Mouse (Mus musculus): ENCODE measurements around the gene Olfr462.
"Not testable (repeated sequence)": the region's sequence is repeated elsewhere in the genome, so short reads cannot be mapped to it uniquely, and the experiment has no call there.

The Olfr462 gene

DNA sequence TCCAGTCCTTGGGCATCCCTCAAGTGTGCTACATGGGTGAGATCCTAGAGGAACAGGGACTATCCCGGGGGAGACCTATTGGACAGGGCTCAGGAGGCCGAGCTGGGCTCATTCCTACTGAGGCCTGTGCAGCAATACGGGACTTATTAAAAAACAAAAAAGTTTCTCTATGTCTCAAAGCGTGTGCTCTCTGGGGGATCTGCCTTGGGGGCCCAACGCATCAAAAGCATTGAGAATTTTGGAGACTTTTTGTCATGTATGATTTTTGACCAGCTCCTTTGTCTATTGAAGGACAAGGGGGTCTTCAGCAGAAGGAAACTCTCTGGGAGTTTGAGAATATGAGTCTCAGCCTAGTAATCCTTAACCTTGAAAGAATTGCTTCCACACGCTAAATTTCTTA, at the start of gene Olfr462:
Olfr462 (minus strand) TSS at position 101 of the 400 bp plus-strand sequence.
- DNase-seq = no peak

DNA sequence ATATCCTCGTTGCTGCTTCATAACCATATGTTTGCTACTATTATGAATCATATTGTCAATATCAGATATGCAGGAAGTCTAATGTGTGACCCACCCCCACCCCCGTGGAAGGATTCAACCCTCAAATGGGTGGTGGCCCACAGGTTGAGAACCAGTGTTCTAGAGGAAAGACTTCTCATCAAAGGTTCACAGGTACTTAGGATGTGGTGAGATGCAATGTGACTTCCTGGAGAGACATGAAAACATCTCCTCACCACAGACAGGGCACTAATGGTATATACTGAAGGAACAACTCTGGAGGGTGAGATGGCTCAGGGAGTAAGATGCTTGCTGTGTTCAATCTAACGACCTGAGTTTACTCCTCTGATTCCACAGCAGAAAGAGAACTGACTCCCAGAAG, 43.4 kb upstream of the Olfr462 start:
- no peak for DNase-seq

DNA sequence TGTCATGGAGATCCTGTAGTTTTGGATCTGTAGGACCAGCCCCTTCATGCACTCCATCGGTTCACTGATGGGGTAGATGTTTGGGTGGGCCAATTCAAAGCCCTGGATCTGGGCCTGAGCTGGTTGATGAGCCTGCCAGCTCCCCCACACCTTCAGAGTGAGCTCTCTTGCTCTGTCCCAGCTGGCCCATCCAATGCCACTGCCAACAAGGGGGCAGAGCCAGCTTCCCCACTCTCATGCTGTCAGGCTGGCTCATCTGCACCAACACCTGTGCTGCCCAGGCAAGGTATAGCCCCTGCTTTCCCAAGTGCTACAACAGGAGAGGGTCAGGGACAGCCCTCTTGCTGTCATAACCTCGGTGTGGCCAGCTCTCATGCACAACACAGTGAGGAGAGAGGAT, 41.7 kb upstream of the Olfr462 start:
- DNase-seq = no peak

DNA sequence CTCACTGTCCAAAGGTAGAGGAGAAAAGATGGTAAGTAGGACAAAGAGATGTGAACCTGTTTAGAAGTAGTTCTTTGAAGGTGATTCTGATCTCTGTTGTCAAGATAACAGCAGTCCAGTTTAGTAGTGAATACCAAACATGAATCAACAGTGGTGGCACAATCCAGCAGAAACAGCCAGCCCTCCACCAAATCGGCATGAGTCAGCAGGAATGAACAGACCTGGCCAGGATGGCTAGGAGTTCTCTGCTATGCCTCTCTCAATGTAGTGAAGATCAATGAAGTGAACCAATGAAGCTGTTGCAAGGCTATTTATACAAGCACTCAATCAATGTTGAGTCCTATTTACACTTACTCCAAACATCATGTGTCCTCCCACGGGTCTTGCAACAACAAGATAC, 38.3 kb upstream of the Olfr462 start:
- no peak for DNase-seq

DNA sequence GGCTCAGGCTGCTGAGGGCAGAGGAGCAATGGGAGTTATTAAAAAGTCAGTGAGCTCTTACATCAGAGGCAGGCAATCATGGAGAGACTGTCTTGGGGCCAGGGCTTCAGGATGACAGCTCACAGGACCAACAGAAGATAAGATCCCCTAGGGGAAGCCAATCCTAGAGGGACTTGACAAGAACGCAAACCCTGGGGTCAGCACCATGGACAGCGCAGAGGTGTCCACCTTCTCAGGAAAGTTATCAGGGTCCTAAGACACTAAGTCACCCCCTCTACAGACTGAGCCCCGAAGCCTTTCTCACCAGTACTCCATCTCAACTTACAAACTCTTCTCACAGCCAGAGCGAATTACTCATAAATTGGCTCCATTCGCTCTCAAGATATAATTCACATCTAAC, 28.9 kb upstream of the Olfr462 start, which contains the start of gene Olfr464:
Olfr464 (minus strand) TSS at position 2 of the 400 bp plus-strand sequence.
- peak in 1 of 2 experiments; percentile 8 for DNase-seq

DNA sequence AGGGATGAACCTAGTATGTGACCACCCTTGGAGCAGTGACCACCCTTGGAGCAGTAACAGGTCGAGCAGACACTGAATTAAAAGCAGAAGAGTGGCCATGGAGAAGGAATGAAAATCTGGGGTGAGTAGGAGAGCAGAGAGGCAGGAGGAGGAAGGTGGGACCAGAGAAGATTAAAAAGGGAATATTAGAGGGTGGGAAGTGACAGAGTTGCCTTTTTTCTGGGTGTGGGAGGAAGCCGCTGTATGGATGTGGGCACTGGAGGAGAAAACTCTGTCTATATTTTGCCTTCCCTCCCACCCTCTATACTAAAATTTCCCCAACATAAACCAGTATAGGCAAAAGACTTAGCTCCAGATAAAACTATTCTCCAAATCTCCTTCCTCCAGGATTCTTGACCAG, 28.2 kb upstream of the Olfr462 start:
- no peak for DNase-seq

DNA sequence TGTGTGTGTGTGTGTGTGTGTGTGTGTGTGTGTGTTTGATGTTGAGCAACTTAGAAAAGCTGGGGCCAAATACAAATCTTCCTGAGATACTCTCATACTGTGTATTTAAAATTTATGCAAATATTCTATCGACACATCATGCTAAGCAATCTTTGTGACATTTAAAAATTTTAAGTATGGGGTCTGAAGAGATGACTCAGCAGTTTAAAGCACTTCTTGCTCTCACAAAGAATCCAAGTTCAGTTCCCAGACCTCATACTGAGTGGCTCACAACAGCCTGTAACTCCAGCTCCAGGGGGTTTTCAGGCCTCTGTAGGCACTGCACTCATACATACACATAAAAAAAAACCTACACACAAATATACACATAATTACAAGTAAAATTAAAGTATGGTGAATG, 23.9 kb upstream of the Olfr462 start:
- no peak for DNase-seq

DNA sequence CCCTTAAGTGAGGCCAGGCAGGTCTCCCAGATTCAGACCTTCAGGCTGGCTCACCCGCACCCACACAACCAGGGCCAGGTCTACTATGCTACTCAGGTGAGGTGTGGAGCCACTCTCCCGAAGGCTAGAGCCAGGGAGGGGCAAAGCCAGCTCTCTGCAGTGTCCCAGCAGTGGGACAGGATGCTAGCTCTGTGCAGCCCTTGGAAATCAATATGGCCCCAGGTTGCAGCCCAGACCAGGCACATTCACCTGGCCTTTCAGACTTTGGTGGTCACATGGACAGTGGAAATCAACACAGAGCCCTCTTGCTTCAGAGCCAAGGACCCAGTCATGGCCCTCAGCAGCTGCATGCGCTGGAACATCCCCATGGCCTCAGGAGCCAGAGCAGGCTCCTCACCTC, 12.3 kb upstream of the Olfr462 start:
- no peak for DNase-seq

DNA sequence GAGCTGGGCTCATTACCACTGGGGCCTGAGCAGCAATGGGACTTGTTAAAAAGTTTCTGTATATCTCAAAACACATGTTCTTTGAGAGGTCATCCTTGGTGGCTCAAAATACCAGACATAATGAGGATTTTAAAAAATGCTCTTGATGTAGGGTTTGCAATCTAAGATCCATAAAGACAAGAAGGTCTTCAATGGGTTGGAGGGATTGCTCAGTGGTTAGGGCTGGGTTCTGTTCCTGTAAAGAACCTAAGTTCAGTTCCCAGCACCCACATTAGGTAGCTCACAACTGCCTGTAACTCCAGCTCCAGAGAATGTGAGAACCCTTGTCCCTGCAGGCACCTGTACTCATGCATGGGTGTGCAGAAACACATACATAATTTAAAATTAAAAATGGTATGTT, 5.2 kb upstream of the Olfr462 start, which contains the start of gene Olfr463:
Olfr463 (minus strand) TSS at position 101 of the 400 bp plus-strand sequence.
- DNase-seq = no peak

DNA sequence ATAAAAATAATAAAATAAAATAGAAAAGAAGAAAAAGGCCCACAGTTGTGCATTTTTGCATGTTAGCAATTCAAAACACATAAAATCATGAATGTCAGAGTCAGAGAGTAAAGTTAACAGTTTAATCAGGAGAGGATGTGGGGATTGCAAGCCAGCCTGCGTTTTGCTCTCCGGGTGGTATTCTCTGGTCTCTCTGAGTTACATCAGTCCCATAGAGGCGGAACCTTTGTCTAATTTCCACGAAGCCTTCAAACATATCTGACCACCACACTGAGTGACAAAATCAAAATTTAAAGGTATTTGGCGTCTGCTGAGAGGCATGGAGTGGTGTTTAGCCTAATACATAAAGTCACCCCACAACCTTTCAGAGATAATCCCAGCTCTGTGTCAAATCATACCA, 7.2 kb downstream of the Olfr462 start:
- no peak for DNase-seq

DNA sequence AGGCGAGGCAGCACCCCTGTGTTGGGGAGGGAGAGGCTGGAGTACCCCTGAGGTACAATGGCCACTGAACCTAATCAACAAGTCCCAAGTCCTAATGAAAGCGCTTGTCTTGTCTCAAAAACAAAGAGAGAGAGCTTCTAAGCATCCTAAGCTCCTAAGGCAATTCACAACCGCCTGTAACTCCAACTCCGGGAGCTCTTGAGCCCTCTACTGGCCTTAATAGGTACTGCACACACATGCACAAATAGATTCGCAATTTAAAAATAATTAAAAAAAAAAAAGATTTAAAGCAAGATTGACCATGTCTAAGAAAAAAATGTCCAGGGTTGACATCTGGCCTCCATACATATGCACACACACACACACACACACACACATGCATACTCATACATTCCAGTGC, 8.6 kb downstream of the Olfr462 start:
- DNase-seq = no peak

DNA sequence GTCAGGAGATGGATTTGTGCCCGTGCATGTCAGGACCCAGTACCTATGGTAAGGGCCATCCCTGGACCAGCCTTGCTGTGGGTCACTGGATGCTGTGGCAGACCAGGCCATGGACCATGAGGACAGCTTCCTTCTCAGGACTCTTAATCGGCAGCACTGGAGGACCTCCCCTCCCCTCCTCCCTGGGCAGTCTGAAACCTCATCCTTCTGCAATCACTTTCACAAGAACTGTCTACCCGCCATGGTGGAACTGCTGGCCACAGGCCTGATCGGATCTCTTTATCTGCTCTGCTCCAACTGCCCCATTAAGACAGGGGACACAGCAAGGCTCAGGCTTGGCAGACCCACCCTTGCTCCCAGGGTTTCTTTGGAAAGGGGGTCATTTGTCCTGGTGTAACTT, 10.4 kb downstream of the Olfr462 start:
- DNase-seq = no peak

DNA sequence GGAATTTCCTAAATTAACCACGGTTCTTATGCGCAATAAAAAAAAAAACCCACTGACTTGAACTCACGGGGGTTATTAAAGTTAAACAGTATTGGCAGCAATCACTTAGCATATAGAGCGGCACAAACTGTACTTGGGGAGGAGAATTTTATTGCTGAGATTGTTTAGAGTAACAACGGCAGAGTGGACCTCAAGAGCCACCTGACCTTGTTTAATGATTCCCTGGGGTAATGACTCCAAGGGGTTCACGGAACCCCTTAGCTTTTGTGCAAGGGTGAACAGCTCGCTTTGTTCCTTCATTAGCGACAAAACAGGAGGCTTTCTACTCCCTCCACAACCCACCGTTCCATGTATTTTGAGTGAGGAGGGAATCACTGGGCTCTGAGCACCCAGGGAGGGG, 12.2 kb downstream of the Olfr462 start:
- no peak for DNase-seq

DNA sequence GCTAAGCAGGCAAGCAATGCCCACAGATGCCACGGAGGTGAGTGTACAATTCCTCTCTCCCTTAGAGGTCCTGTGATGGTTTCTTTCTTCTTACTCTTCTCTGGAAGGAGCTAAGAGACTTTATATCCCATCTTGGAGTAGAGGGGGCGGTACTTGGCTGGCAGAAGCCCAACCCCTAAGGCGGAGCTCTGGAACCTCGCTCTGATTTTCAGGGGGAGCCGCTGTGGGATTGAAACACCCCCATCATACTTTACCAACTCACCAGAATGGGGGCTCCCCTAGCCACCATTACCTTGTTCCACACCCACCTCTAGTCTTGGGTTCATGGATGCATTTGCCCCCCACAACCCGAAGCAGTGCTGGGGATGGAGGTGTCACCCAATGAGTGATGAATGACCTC, 16.6 kb downstream of the Olfr462 start, which contains the start of gene Epx:
Epx (minus strand) TSS at position 101 of the 400 bp plus-strand sequence.
- no peak for DNase-seq

DNA sequence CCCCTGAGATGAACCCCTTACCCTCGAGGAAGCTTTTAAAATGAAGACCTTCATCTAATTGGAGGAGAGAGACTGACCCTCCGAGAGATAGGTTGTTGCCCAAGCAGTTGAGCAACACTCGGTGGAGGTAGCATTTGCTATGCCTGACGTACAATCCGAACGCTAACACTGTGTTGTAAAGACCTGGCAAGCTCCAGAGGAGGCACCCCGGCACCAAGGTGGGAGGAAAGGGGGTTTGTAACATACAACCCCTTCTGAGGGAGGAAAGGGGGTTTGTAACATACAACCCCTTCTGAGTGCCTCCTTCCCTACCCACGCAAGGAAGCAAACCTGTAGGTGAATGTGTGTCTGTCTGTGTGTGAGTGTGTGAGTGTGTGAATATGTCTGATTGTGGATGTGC, 20.3 kb downstream of the Olfr462 start:
- DNase-seq = no peak

DNA sequence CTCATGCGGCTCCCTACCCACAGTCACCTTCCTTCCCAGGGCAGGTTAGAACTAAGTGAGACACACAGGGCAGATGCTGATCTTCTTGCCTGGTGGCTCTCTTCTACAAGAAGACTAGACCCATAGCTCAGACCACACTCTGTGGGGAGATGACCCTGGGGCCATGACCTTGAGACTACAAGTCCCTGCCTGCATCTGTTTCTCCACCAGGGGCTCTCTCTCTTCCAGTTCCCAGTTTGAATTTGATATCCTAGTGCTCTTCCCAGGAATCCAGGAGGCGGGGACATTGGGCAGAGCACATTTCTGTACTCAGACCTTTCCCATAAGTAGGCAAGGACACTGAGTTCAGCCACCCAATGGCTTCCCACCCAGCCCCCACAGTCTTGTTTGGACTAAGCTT, 22.0 kb downstream of the Olfr462 start:
- DNase-seq = no peak

DNA sequence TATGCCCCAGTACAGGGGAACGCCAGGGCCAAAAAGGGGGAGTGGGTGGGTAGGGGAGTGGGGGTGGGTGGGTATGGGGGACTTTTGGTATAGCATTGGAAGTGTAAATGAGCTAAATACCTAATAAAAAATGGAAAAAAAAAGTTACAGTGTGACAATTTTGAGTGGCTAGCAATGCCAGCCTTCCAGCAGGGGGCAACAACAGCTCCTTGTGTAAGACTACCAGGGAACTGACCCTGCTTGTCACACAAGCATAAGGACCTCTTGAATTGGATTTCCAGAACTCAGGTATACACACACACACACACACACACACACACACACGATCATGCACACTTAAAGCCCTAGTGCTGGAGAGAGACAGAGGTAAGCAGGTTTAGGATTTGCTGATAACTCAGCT, 25.2 kb downstream of the Olfr462 start:
- not testable (repeated sequence) for DNase-seq

DNA sequence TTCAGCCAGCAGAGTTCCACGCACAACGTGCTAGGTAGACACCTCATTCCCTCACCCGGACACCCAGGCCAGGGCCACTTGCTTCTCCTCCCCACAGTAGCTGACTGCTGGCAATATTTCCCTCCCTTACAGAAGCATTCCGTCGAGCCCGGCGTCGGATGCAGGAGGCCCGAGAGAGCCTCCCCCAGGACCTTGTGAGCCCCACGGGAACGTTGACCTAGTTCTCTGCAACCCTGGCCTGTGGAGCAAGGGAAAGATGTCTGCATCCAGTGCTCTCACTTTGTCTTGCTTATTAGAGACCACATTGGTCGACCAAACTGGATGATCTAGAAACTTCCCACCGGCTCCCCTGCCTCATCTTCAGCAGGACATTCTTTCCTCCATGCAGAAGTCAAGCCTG, 29.3 kb downstream of the Olfr462 start:
- DNase-seq = no peak

DNA sequence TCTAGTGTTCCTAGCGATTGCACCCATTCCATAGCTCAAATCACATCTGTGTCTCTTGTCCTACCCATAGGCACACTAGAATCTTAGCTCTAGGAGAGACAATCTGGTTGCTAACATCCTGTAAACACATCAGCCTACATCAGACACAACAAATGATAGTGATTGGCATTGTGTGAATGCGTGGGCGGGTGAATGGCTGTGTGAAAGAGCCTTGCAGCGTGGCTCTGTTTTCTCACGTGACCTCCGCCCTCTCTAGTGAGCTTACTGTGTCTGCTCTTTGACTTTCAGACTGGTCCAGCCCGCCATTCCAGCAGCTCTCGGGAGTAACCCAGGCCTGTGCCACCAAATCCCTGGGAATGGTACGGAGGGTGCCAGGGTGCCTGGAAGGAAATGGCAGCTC, 31.6 kb downstream of the Olfr462 start:
- no peak for DNase-seq

DNA sequence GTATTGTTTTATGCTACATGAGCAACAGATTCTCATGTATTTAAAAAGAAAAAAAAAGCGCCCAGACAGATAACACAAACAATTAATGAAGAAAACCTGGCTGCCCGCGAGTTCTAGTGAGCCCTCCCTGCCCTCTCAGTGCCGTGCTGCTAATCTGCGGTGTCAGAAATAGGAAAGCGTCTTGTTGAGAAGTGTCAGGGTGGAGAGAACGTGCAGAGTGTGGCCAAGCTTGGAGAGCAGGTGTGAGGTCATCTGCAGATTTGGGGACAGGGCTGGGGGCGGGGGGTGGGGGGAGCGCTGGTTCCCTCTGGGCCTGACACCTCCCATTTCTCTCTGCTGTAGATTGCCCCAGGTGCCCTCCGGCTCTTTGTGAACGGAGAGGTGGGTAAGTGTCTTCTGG, 32.8 kb downstream of the Olfr462 start:
- DNase-seq = peak in 1 of 2 experiments; percentile 12

DNA sequence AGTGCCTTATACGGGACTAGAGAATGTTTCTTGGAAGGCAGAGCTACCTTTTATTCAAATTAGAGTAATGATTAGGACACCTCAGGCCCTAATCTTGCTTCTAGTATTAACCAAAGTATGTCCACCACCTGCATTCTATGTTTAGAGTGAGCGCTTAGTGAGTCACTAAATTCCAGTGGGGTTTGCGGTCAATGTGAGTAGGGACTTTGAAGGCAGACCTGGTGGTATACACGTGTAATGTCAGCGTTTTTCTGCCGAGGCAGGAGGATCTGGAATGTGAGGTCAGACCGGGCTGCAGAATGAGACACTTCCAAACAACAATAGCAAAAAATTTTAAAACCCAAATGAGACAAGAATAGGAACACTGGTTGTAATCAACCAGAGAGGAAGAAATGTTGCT, 37.5 kb downstream of the Olfr462 start:
- DNase-seq = no peak

DNA sequence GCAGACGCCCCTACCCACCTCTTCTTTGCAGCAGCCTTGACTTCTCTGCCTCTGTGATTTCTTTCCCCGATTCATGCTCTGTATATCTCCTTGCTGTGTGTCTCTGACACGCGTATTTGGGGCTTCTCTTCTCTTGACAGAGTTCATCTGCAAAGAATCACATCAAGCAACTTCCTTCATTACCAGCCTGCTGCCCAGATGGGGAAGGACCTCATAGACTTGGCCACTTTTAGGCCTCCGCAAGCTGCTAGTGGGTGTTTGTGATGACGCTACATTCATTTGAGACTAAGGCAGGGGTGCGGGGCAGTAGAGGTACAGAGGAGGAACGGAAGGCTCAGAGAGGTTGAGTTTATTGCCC, 38.5 kb downstream of the Olfr462 start:
- peak in 1 of 2 experiments; percentile 17 for DNase-seq

DNA sequence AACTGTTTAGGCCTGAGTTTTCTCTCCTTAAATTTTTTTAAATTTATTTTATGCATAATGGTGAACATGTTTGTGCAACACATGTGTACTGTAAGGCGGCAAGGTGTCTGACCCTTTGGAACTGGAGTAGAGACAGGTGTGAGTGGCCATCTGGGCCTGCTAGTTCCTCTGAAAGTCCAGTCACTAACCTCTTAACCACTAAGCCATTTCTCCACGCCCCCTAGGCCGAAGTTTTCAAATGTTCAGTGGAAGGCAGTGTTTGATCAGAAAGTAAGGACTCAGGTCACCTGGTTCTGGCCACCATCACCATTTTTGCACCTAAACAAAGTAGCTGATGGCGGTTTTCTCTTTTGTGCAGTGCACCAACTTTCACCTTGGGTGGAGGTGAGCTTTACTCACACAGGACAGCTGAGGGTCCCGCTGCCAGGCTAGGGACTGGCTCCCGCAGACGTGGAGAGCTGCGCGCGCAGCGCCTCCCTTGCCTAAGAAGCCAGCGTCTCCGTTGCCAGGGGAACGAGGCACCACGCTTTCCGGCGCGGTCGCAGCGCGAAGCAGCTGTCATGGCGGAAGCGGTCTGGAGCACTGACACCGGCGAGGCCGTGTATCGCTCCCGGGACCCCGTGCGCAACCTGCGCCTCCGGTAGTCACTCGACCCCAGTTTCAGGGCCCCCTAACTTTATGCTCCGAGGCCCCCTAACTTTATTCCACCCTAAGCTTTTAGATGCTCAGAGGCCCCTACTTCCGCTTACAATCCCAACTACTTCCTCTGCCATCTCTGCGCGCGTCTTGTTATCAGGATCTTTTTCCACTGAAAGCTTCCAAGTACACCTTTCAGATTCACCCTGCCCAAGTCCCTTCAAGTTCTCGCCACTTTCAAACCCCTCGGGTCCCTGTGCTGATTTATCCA, 39.1 kb downstream of the Olfr462 start, which contains the start of gene Mks1:
Mks1 (plus strand) TSS at position 526 of the 907 bp plus-strand sequence.
- DNase-seq = peak; percentile 92 to 93

DNA sequence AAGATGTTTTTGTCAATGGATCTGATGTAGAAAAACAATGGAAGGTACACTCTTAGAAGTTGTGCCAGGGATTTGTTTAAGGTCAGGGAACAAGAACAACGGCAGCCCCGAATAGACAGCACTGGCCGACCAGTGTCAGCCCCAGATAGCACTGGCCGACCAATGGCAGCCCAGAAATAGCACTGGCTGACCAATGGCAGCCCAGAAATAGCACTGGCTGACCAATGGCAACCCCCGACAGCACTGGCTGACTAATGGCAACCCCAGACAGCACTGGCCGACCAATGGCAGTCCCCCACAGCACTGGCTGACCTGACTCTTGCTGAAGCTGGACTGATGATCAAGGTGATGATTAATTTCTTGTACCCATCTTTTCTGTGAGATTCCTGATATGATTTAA, 44.2 kb downstream of the Olfr462 start:
- DNase-seq = no peak
